Mouse (Mus musculus): Measurements from ENCODE around the gene Hectd1. TPM values are rescaled to one million over a fixed set of nuclear protein-coding genes. Genes with fewer than 3 reads are reported as not detected.

Gene Hectd1
- 59.4 and 60.0 TPM in 2 replicates for polyA plus RNA-seq (2014; fragmentation: Nextera tagmentation; extraction: Ambion mirVana)

- peak; percentile 90 for ATAC-seq (replicated peaks; ENCODE audit: low FRiP score)
- under 1% methylated on average over 82 of the region's 114 CpGs for WGBS
- Histone ChIP-seq H3K9ac (ENCODE audit: low read depth, low read length) (peak within 1 kb of the TSS; percentile 99), H3K9me3 (ENCODE audit: control insufficient read depth, low read length) (no peaks in the 10 kb centered on the region), H3K36me3 (ENCODE audit: control insufficient read depth, insufficient read depth, low read length) (peaks cover 12% of the 10 kb centered on the region), H3K4me1 (replicated peaks; ENCODE audit: control insufficient read depth, insufficient read depth, low read length) (peaks cover 18% of the 10 kb centered on the region), H3K4me3 (ENCODE audit: low read depth, low read length) (peak within 1 kb of the TSS; percentile 89), H3K27ac (ENCODE audit: low read depth, low read length) (peak within 1 kb of the TSS; percentile 100), H3K4me2 (peak within 1 kb of the TSS; percentile 77), H3K27me3 (replicated peaks; ENCODE audit: control insufficient read depth, insufficient read depth, low read length) (no peaks in the 10 kb centered on the region)
- DNase-seq (ENCODE audit: low spot score): peak; percentile 90
Measured at GRCm38 (mm10) chr12:51829290-51830076, at the start of gene Hectd1. TSS of gene Hectd1 (minus strand) at chr12:51829536.

GRCm38 (mm10) chr12:51871446-51872144 lies 42.3 kb upstream of the Hectd1 start:
- H3K9me3 ChIP-seq (ENCODE audit: control insufficient read depth, low read length): no peaks in the 10 kb centered on the region
- H3K4me1 ChIP-seq (replicated peaks; ENCODE audit: control insufficient read depth, insufficient read depth, low read length): peaks cover 2% of the 10 kb centered on the region
- H3K4me2 ChIP-seq: no peak overlapping the region
- 40% methylated on average over 11 of the region's 11 CpGs for WGBS
- no peak overlapping the region for H3K4me3 ChIP-seq (ENCODE audit: low read depth, low read length)
- H3K27ac ChIP-seq (ENCODE audit: low read depth, low read length): no peak overlapping the region
- DNase-seq (ENCODE audit: low spot score) (no peak), ATAC-seq (replicated peaks; ENCODE audit: low FRiP score) (no peak; the same call in 1 of the 2 replicates)
- no peak overlapping the region for H3K9ac ChIP-seq (ENCODE audit: low read depth, low read length)
- H3K27me3 ChIP-seq (replicated peaks; ENCODE audit: control insufficient read depth, insufficient read depth, low read length): no peaks in the 10 kb centered on the region
- H3K36me3 ChIP-seq (ENCODE audit: control insufficient read depth, insufficient read depth, low read length): 0 out of 2 replicates have a peak, but pooled peaks cover 3% of the 10 kb centered on the region

- WGBS: 79% methylated on average over 3 of the region's 3 CpGs
- Histone ChIP-seq H3K4me2 (no peak overlapping the region), H3K4me3 (ENCODE audit: low read depth, low read length) (no peak overlapping the region), H3K27me3 (replicated peaks; ENCODE audit: control insufficient read depth, insufficient read depth, low read length) (no peaks in the 10 kb centered on the region), H3K9ac (ENCODE audit: low read depth, low read length) (no peak overlapping the region), H3K27ac (ENCODE audit: low read depth, low read length) (no peak overlapping the region), H3K4me1 (replicated peaks; ENCODE audit: control insufficient read depth, insufficient read depth, low read length) (peaks cover 16% of the 10 kb centered on the region), H3K9me3 (ENCODE audit: control insufficient read depth, low read length) (no peaks in the 10 kb centered on the region), H3K36me3 (ENCODE audit: control insufficient read depth, insufficient read depth, low read length) (no peaks in the 10 kb centered on the region)
- ATAC-seq (replicated peaks; ENCODE audit: low FRiP score): no peak
- DNase-seq (ENCODE audit: low spot score): no peak
Measured at GRCm38 (mm10) chr12:51869511-51869910, 40.2 kb upstream of the Hectd1 start.

GRCm38 (mm10) chr12:51867076-51867475 lies 37.7 kb upstream of the Hectd1 start:
- no peaks in the 10 kb centered on the region for H3K9me3 ChIP-seq (ENCODE audit: control insufficient read depth, low read length)
- WGBS: 79% methylated on average over 8 of the region's 8 CpGs

GRCm38 (mm10) chr12:51866226-51866910 lies 37.0 kb upstream of the Hectd1 start:
- H3K9ac ChIP-seq (ENCODE audit: low read depth, low read length): peak overlapping the region; percentile 22; the same call in 1 of the 2 replicates
- no peak for DNase-seq (ENCODE audit: low spot score)
- peak; percentile 16; the same call in 1 of the 2 replicates for ATAC-seq (replicated peaks; ENCODE audit: low FRiP score)

More at GRCm38 (mm10) chr12:51867076-51867475, 37.7 kb upstream of the Hectd1 start:
- no peak for DNase-seq (ENCODE audit: low spot score)
- Histone ChIP-seq H3K9ac (ENCODE audit: low read depth, low read length) (no peak overlapping the region), H3K4me3 (ENCODE audit: low read depth, low read length) (no peak overlapping the region), H3K4me2 (no peak overlapping the region), H3K4me1 (replicated peaks; ENCODE audit: control insufficient read depth, insufficient read depth, low read length) (peaks cover 14% of the 10 kb centered on the region), H3K27ac (ENCODE audit: low read depth, low read length) (no peak overlapping the region), H3K36me3 (ENCODE audit: control insufficient read depth, insufficient read depth, low read length) (no peaks in the 10 kb centered on the region), H3K27me3 (replicated peaks; ENCODE audit: control insufficient read depth, insufficient read depth, low read length) (no peaks in the 10 kb centered on the region)
- ATAC-seq (replicated peaks; ENCODE audit: low FRiP score): no peak

GRCm38 (mm10) chr12:51865790-51866179 lies 36.4 kb upstream of the Hectd1 start:
- no peaks in the 10 kb centered on the region for H3K9me3 ChIP-seq (ENCODE audit: control insufficient read depth, low read length)
- ATAC-seq (replicated peaks; ENCODE audit: low FRiP score) (peak; percentile 62), DNase-seq (ENCODE audit: low spot score) (no peak)
- H3K4me1 ChIP-seq (replicated peaks; ENCODE audit: control insufficient read depth, insufficient read depth, low read length): peaks cover 13% of the 10 kb centered on the region
- H3K9ac ChIP-seq (ENCODE audit: low read depth, low read length): peak overlapping the region; percentile 22; the same call in 1 of the 2 replicates
- no peak overlapping the region for H3K4me3 ChIP-seq (ENCODE audit: low read depth, low read length)
- H3K36me3 ChIP-seq (ENCODE audit: control insufficient read depth, insufficient read depth, low read length): no peaks in the 10 kb centered on the region
- H3K27me3 ChIP-seq (replicated peaks; ENCODE audit: control insufficient read depth, insufficient read depth, low read length): no peaks in the 10 kb centered on the region
- H3K4me2 ChIP-seq: no peak overlapping the region
- WGBS: 53% methylated on average over 4 of the region's 4 CpGs
- H3K27ac ChIP-seq (ENCODE audit: low read depth, low read length): peak overlapping the region; percentile 28; the same call in 1 of the 2 replicates

More at GRCm38 (mm10) chr12:51866226-51866910, 37.0 kb upstream of the Hectd1 start:
- peaks cover 13% of the 10 kb centered on the region for H3K4me1 ChIP-seq (replicated peaks; ENCODE audit: control insufficient read depth, insufficient read depth, low read length)
- H3K27ac ChIP-seq (ENCODE audit: low read depth, low read length): peak overlapping the region; percentile 28; the same call in 1 of the 2 replicates
- H3K36me3 ChIP-seq (ENCODE audit: control insufficient read depth, insufficient read depth, low read length): no peaks in the 10 kb centered on the region
- no peak overlapping the region for H3K4me2 ChIP-seq
- H3K9me3 ChIP-seq (ENCODE audit: control insufficient read depth, low read length): no peaks in the 10 kb centered on the region
- H3K4me3 ChIP-seq (ENCODE audit: low read depth, low read length): no peak overlapping the region
- no peaks in the 10 kb centered on the region for H3K27me3 ChIP-seq (replicated peaks; ENCODE audit: control insufficient read depth, insufficient read depth, low read length)
- WGBS: 66% methylated on average over 13 of the region's 13 CpGs

- Histone ChIP-seq H3K4me1 (replicated peaks; ENCODE audit: control insufficient read depth, insufficient read depth, low read length) (peaks cover 13% of the 10 kb centered on the region), H3K27ac (ENCODE audit: low read depth, low read length) (0 out of 2 replicates have a peak overlapping the region, but pooled peaks have one; percentile 28), H3K36me3 (ENCODE audit: control insufficient read depth, insufficient read depth, low read length) (no peaks in the 10 kb centered on the region), H3K9ac (ENCODE audit: low read depth, low read length) (peak overlapping the region; percentile 12; the same call in 1 of the 2 replicates), H3K4me2 (no peak overlapping the region), H3K27me3 (replicated peaks; ENCODE audit: control insufficient read depth, insufficient read depth, low read length) (no peaks in the 10 kb centered on the region), H3K4me3 (ENCODE audit: low read depth, low read length) (no peak overlapping the region), H3K9me3 (ENCODE audit: control insufficient read depth, low read length) (no peaks in the 10 kb centered on the region)
- ATAC-seq (replicated peaks; ENCODE audit: low FRiP score) (0 out of 2 replicates have a peak, but pooled peaks have one; percentile 8), DNase-seq (ENCODE audit: low spot score) (no peak)
- 56% methylated on average over 9 of the region's 9 CpGs for WGBS
Measured at GRCm38 (mm10) chr12:51865061-51865789, 35.9 kb upstream of the Hectd1 start.
